Mouse (Mus musculus): ENCODE measurements around the gene Gm45062.

GRCm38 (mm10) chr6:8487044-8487853, 228.0 kb downstream of the Gm45062 start:
- no peak for TF ChIP-seq POLR2A (IDR thresholded peaks at IDR 0.05; ENCODE audit: control insufficient read depth, extremely low read depth, insufficient read depth, low read length, poor library complexity)
- TF ChIP-seq CTCF (IDR thresholded peaks at IDR 0.05; ENCODE audit: borderline replicate concordance, control insufficient read depth, extremely low read depth, insufficient read depth, low read length, poor library complexity): no peak

Measured in thymus, adult 2 months (tissue).